Mouse (Mus musculus) 3134 (cell line): ENCODE results near the gene Ddx31.

Experiments used
- DNase-seq: peaks from one replicate; pipeline ENCODE4 v3.0.0-alpha.2; 2011; ENCODE audit warnings: low spot score; ENCODE audit not compliant: insufficient read length; ENCODE audit errors: extremely low read depth

The Ddx31 gene

GRCm38 (mm10) chr2:28954595-28954994 is 114.4 kb downstream of the Ddx31 start:
- no peak for DNase-seq
